Mouse (Mus musculus): Measurements from ENCODE around the gene Apobec3.
A peak's percentile ranks its signal among the peaks of the same experiment; 100 is the strongest.

The Apobec3 gene

GRCm38 (mm10) chr15:79891436-79892212 is at the start of gene Apobec3:
Gene Apobec3, plus strand, starts transcription at chr15:79891659.
- DNase-seq (ENCODE audit: low spot score) = peak; percentile 84

- DNase-seq (ENCODE audit: low spot score) = no peak
These were observed 48.5 kb upstream of the Apobec3 start for GRCm38 (mm10) chr15:79842985-79843384.

- DNase-seq (ENCODE audit: low spot score) = no peak
These were observed 45.5 kb upstream of the Apobec3 start for GRCm38 (mm10) chr15:79845986-79846385.

- DNase-seq (ENCODE audit: low spot score) = no peak
These were observed 44.4 kb upstream of the Apobec3 start for GRCm38 (mm10) chr15:79847100-79847499.

- DNase-seq (ENCODE audit: low spot score) = no peak
These were observed 41.3 kb upstream of the Apobec3 start for GRCm38 (mm10) chr15:79850143-79850542.

- DNase-seq (ENCODE audit: low spot score) = no peak
These were observed 32.5 kb upstream of the Apobec3 start for GRCm38 (mm10) chr15:79858979-79859378.

- no peak for DNase-seq (ENCODE audit: low spot score)
These were observed 31.6 kb upstream of the Apobec3 start for GRCm38 (mm10) chr15:79859821-79860220.

- DNase-seq (ENCODE audit: low spot score) = no peak
These were observed 24.0 kb upstream of the Apobec3 start for GRCm38 (mm10) chr15:79867260-79868002.

GRCm38 (mm10) chr15:79873545-79873944 is 17.9 kb upstream of the Apobec3 start:
- no peak for DNase-seq (ENCODE audit: low spot score)

GRCm38 (mm10) chr15:79873995-79874394 is 17.5 kb upstream of the Apobec3 start:
- no peak for DNase-seq (ENCODE audit: low spot score)

- no peak for DNase-seq (ENCODE audit: low spot score)
These were observed 16.0 kb upstream of the Apobec3 start for GRCm38 (mm10) chr15:79875261-79875995.

GRCm38 (mm10) chr15:79878725-79879136 is 12.7 kb upstream of the Apobec3 start:
- no peak for DNase-seq (ENCODE audit: low spot score)

- no peak for DNase-seq (ENCODE audit: low spot score)
These were observed 12.1 kb upstream of the Apobec3 start for GRCm38 (mm10) chr15:79879319-79879718.

- DNase-seq (ENCODE audit: low spot score) = no peak
These were observed 11.0 kb upstream of the Apobec3 start for GRCm38 (mm10) chr15:79880477-79880876.

- no peak for DNase-seq (ENCODE audit: low spot score)
These were observed 8.7 kb upstream of the Apobec3 start for GRCm38 (mm10) chr15:79882623-79883267.

- peak; percentile 86 for DNase-seq (ENCODE audit: low spot score)
These were observed 8.1 kb upstream of the Apobec3 start for GRCm38 (mm10) chr15:79883352-79883822.

- DNase-seq (ENCODE audit: low spot score) = no peak
These were observed 6.6 kb upstream of the Apobec3 start for GRCm38 (mm10) chr15:79884820-79885219.

- peak; percentile 70 for DNase-seq (ENCODE audit: low spot score)
These were observed 718 bp downstream of the Apobec3 start for GRCm38 (mm10) chr15:79892213-79892541.

GRCm38 (mm10) chr15:79892995-79893823 is 1.8 kb downstream of the Apobec3 start:
- peak; percentile 48 for DNase-seq (ENCODE audit: low spot score)

GRCm38 (mm10) chr15:79893824-79894123 is 2.3 kb downstream of the Apobec3 start:
- peak; percentile 48 for DNase-seq (ENCODE audit: low spot score)

- no peak for DNase-seq (ENCODE audit: low spot score)
These were observed 2.9 kb downstream of the Apobec3 start for GRCm38 (mm10) chr15:79894343-79894742.
